Mouse (Mus musculus) spleen, adult 2 months (tissue): Measurements from ENCODE around the gene Lrrc30.

Source experiments
- CTCF ChIP-seq: fragments of 200-500 bp; IDR thresholded peaks from 2 replicates; pipeline ENCODE4 v1.5.1; 2011; ENCODE audit warnings: mild to moderate bottlenecking, inconsistent platforms; ENCODE audit not compliant: insufficient read depth, insufficient read length, insufficient replicate concordance; ENCODE audit errors: extremely low read depth
- POLR2A ChIP-seq: fragments of 200-500 bp; IDR thresholded peaks from 2 replicates; pipeline ENCODE4 v1.6.1; 2011; ENCODE audit warnings: low read depth, low read length, inconsistent platforms

GRCm38 (mm10) chr17:67678576-67678975 is 46.1 kb upstream of the Lrrc30 start:
- no peak for TF ChIP-seq CTCF
- no peak for TF ChIP-seq POLR2A
